Mouse (Mus musculus) stomach, postnatal 0 days (tissue): ENCODE results near the gene Snrnp48. TPM values are rescaled to one million over a fixed set of nuclear protein-coding genes. Genes with fewer than 3 reads are reported as not detected.

Experiments used
- ATAC-seq: fragments of 200-750 bp; cut with Nextera tagmentation; 2 replicates; pipeline ENCODE4 v1.8.0; 2017; ENCODE audit not compliant: low FRiP score, low TSS enrichment
- DNase-seq: peaks from one replicate; pipeline ENCODE4 v3.0.0-alpha.2; 2016; ENCODE audit warnings: low spot score
- H3K27ac ChIP-seq: fragments of 300-500 bp; sonication (generic); replicated peaks from 2 replicates; pipeline ENCODE4 v1.5.1; 2014; ENCODE audit warnings: mild to moderate bottlenecking, control low read depth
- H3K27me3 ChIP-seq: fragments of 300-500 bp; sonication (generic); 2 replicates; pipeline ENCODE4 v1.6.1; 2014; ENCODE audit warnings: low read length; ENCODE audit not compliant: control insufficient read depth, insufficient read depth
- H3K36me3 ChIP-seq: fragments of 300-500 bp; sonication (generic); 2 replicates; pipeline ENCODE4 v1.6.1; 2014; ENCODE audit warnings: low read length, mixed read lengths; ENCODE audit not compliant: control insufficient read depth, insufficient read depth
- H3K4me1 ChIP-seq: fragments of 300-500 bp; sonication (generic); replicated peaks from 2 replicates; pipeline ENCODE4 v1.6.1; 2014; ENCODE audit warnings: antibody characterized with exemption; ENCODE audit not compliant: control insufficient read depth, insufficient read depth
- H3K4me2 ChIP-seq: fragments of 300-500 bp; sonication (generic); replicated peaks from 2 replicates; pipeline ENCODE4 v1.6.1; 2014; ENCODE audit warnings: low read depth, mild to moderate bottlenecking, control low read depth, moderate library complexity
- H3K4me3 ChIP-seq: fragments of 300-500 bp; sonication (generic); 2 replicates; pipeline ENCODE4 v1.5.1; 2014; ENCODE audit warnings: low read depth, low read length, control low read depth
- H3K9ac ChIP-seq: fragments of 300-500 bp; sonication (generic); 2 replicates; pipeline ENCODE4 v1.6.1; 2014; ENCODE audit warnings: mild to moderate bottlenecking, low read length, control low read depth, mixed read lengths
- H3K9me3 ChIP-seq: fragments of 300-500 bp; sonication (generic); 2 replicates; pipeline ENCODE4 v1.6.1; 2016; ENCODE audit warnings: low read length; ENCODE audit not compliant: control insufficient read depth
- CTCF ChIP-seq: IDR thresholded peaks from 2 replicates; pipeline ENCODE4 v1.5.1; 2016; ENCODE audit warnings: antibody characterized with exemption, low read depth, mild to moderate bottlenecking, moderate library complexity
- EP300 ChIP-seq: optimal IDR thresholded peaks from 2 replicates; pipeline ENCODE3; 2016; ENCODE audit warnings: antibody characterized with exemption
- WGBS: fragments of 180-500 bp; shearing (Covaris S2); extraction: QIAGEN DNeasy Blood & Tissue Kit; methylation state at CpG from one replicate; pipeline ENCODE4 v1.1.7; 2014; 5-methylcytosine and 5-hydroxymethylcytosine counted together
- polyA plus RNA-seq: library from polyadenylated mRNA; unstranded; fragments of >200 nt; fragmentation: Nextera tagmentation; extraction: Ambion mirVana; gene quantifications from 2 replicates; pipeline ENCODE4 v1.2.1, GENCODE M21; 2015

Gene Snrnp48
- polyA plus RNA-seq, 1 experiment from 2014 or later: 19.4 TPM

- no peak for TF ChIP-seq EP300
- no peak for TF ChIP-seq CTCF
- DNase-seq (no peak), ATAC-seq (no peak)
- Histone ChIP-seq H3K9ac (no peak overlapping the region), H3K4me3 (no peak overlapping the region), H3K4me2 (no peak overlapping the region), H3K27me3 (no peaks in the 10 kb centered on the region), H3K36me3 (no peaks in the 10 kb centered on the region), H3K9me3 (no peaks in the 10 kb centered on the region), H3K27ac (no peak overlapping the region), H3K4me1 (no peaks in the 10 kb centered on the region)
- 69% methylated on average over 3 of the region's 3 CpGs for WGBS
Measured at GRCm38 (mm10) chr13:38272624-38273023, 67.9 kb downstream of the Snrnp48 start.

Other genes with a start within 250 kb of the Snrnp48 start
- gene Ssr1, start 210.7 kb upstream of the Snrnp48 start, polyA plus RNA-seq: 76.8 and 85.8 TPM in 2 replicates
- gene Riok1, start 167.9 kb upstream of the Snrnp48 start, polyA plus RNA-seq: 22.9 and 24.3 TPM in 2 replicates
- 0.86 and 1.2 TPM in 2 replicates for gene Cage1, start 167.9 kb upstream of the Snrnp48 start, polyA plus RNA-seq
- 36.1 and 36.5 TPM in 2 replicates for gene Dsp, start 53.6 kb upstream of the Snrnp48 start, polyA plus RNA-seq
- gene Bmp6, start 140.2 kb downstream of the Snrnp48 start, polyA plus RNA-seq: 1.6 and 1.7 TPM in 2 replicates